Mouse (Mus musculus) lung, embryonic 14.5 days (tissue): ENCODE measurements around the gene Gm49322. TPM values are rescaled to one million over a fixed set of nuclear protein-coding genes. Genes with fewer than 3 reads are reported as not detected.

Experiments used
- ATAC-seq: fragments of 200-750 bp; cut with Nextera tagmentation; 2 replicates; pipeline ENCODE4 v1.8.0; 2017; ENCODE audit warnings: mild to moderate bottlenecking, moderate TSS enrichment, moderate library complexity; ENCODE audit not compliant: insufficient read depth
- DNase-seq: peaks from one replicate; pipeline ENCODE4 v3.0.0-alpha.2; 2015
- H3K27ac ChIP-seq: fragments of 300-500 bp; sonication (generic); 2 replicates; pipeline ENCODE4 v1.5.1; 2014; ENCODE audit warnings: low read depth, mild to moderate bottlenecking, moderate library complexity
- H3K27me3 ChIP-seq: fragments of 300-500 bp; sonication (generic); 2 replicates; pipeline ENCODE4 v1.6.1; 2014; ENCODE audit warnings: low read length, control low read depth; ENCODE audit not compliant: insufficient read depth
- H3K36me3 ChIP-seq: fragments of 300-500 bp; sonication (generic); 2 replicates; pipeline ENCODE4 v1.6.1; 2014; ENCODE audit warnings: control low read depth; ENCODE audit not compliant: insufficient read depth
- H3K4me1 ChIP-seq: fragments of 300-500 bp; sonication (generic); 2 replicates; pipeline ENCODE4 v1.6.1; 2014; ENCODE audit warnings: antibody characterized with exemption, control low read depth; ENCODE audit not compliant: insufficient read depth
- H3K4me2 ChIP-seq: fragments of 300-500 bp; sonication (generic); 2 replicates; pipeline ENCODE4 v1.6.1; 2014; ENCODE audit warnings: mild to moderate bottlenecking
- H3K4me3 ChIP-seq: fragments of 300-500 bp; sonication (generic); 2 replicates; pipeline ENCODE4 v1.5.1; 2014; ENCODE audit warnings: low read depth, low read length
- H3K9ac ChIP-seq: fragments of 300-500 bp; sonication (generic); 2 replicates; pipeline ENCODE4 v1.6.1; 2014
- H3K9me3 ChIP-seq: fragments of 300-500 bp; sonication (generic); 2 replicates; pipeline ENCODE4 v1.6.1; 2016; ENCODE audit warnings: low read depth, low read length, control low read depth
- CTCF ChIP-seq: IDR thresholded peaks from 2 replicates; pipeline ENCODE4 v1.5.1; 2016; ENCODE audit warnings: antibody characterized with exemption, low read depth
- WGBS: fragments of 180-500 bp; shearing (Covaris S2); extraction: QIAGEN DNeasy Blood & Tissue Kit; methylation state at CpG from one replicate; pipeline ENCODE4 v1.1.7; 2014; 5-methylcytosine and 5-hydroxymethylcytosine counted together
- polyA plus RNA-seq: library from polyadenylated mRNA; unstranded; fragments of >200 nt; fragmentation: Nextera tagmentation; extraction: Ambion mirVana; gene quantifications from 2 replicates; pipeline ENCODE4 v1.2.1, GENCODE M21; 2014

Gm49322 gene
- polyA plus RNA-seq, 1 experiment from 2014 or later: 3.1 TPM

- Histone ChIP-seq H3K27ac (no peak overlapping the region), H3K4me2 (peak overlapping the region; percentile 76), H3K36me3 (no peaks in the 10 kb centered on the region), H3K4me3 (peak overlapping the region; percentile 87), H3K9ac (peak overlapping the region; percentile 69), H3K4me1 (peaks cover 22% of the 10 kb centered on the region), H3K27me3 (no peaks in the 10 kb centered on the region), H3K9me3 (no peaks in the 10 kb centered on the region)
- TF ChIP-seq CTCF: no peak
- no peak for DNase-seq
- 9% methylated on average over 17 of the region's 17 CpGs for WGBS
- no peak for ATAC-seq
These were observed 29.9 kb upstream of the Gm49322 start for GRCm38 (mm10) chr10:80575925-80576324.

- Histone ChIP-seq H3K27me3 (no peaks in the 10 kb centered on the region), H3K9ac (peak overlapping the region; percentile 69), H3K4me3 (peak overlapping the region; percentile 87), H3K36me3 (no peaks in the 10 kb centered on the region), H3K27ac (peak overlapping the region; percentile 95), H3K4me2 (peak overlapping the region; percentile 76), H3K4me1 (peaks cover 16% of the 10 kb centered on the region), H3K9me3 (no peaks in the 10 kb centered on the region)
- DNase-seq: peak; percentile 76
- WGBS: under 1% methylated on average over 92 of the region's 96 CpGs
- TF ChIP-seq CTCF: 0 out of 2 replicates have a peak, but pooled peaks have one; percentile 2
- peak; percentile 5 for ATAC-seq
These were observed 29.2 kb upstream of the Gm49322 start for GRCm38 (mm10) chr10:80576351-80577194.

- ATAC-seq (peak; percentile 79), DNase-seq (peak; percentile 98)
- peak within 1 kb of the TSS; percentile 76 for H3K4me2 ChIP-seq
- peak within 1 kb of the TSS; percentile 87 for H3K4me3 ChIP-seq
- no peak for TF ChIP-seq CTCF
- H3K4me1 ChIP-seq: peaks cover 15% of the 10 kb centered on the region
- H3K9ac ChIP-seq: peak within 1 kb of the TSS; percentile 69
- H3K36me3 ChIP-seq: peaks cover 3% of the 10 kb centered on the region; the same call in 1 of the 2 replicates
- no peaks in the 10 kb centered on the region for H3K27me3 ChIP-seq
- no peaks in the 10 kb centered on the region for H3K9me3 ChIP-seq
- H3K27ac ChIP-seq: peak within 1 kb of the TSS; percentile 95
- under 1% methylated on average over 95 of the region's 97 CpGs for WGBS
These were observed 28.4 kb upstream of the Gm49322 start, which contains the start of gene Klf16 for GRCm38 (mm10) chr10:80577195-80578130. Gene Klf16 (minus strand): TSS chr10:80577321.

GRCm38 (mm10) chr10:80578131-80578750 is 27.6 kb upstream of the Gm49322 start:
- Histone ChIP-seq H3K4me1 (peaks cover 15% of the 10 kb centered on the region), H3K9me3 (no peaks in the 10 kb centered on the region), H3K4me3 (peak overlapping the region; percentile 87), H3K27ac (peak overlapping the region; percentile 95), H3K27me3 (no peaks in the 10 kb centered on the region), H3K36me3 (peaks cover 9% of the 10 kb centered on the region), H3K4me2 (peak overlapping the region; percentile 76), H3K9ac (peak overlapping the region; percentile 43)
- ATAC-seq: peak; percentile 66
- under 1% methylated on average over 29 of the region's 29 CpGs for WGBS
- DNase-seq: peak; percentile 90
- TF ChIP-seq CTCF: peak; percentile 93

GRCm38 (mm10) chr10:80578911-80579310 is 26.9 kb upstream of the Gm49322 start:
- 9% methylated on average over 8 of the region's 8 CpGs for WGBS

GRCm38 (mm10) chr10:80583047-80583446 is 22.8 kb upstream of the Gm49322 start:
- H3K27me3 ChIP-seq: no peaks in the 10 kb centered on the region
- no peaks in the 10 kb centered on the region for H3K9me3 ChIP-seq
- no peak for TF ChIP-seq CTCF
- no peak overlapping the region for H3K9ac ChIP-seq
- H3K36me3 ChIP-seq: peaks cover 40% of the 10 kb centered on the region
- WGBS: 85% methylated on average over 5 of the region's 5 CpGs
- no peak for DNase-seq
- 0 out of 2 replicates have a peak, but pooled peaks cover 3% of the 10 kb centered on the region for H3K4me1 ChIP-seq
- no peak overlapping the region for H3K4me3 ChIP-seq
- ATAC-seq: no peak
- H3K27ac ChIP-seq: no peak overlapping the region
- no peak overlapping the region for H3K4me2 ChIP-seq

More at GRCm38 (mm10) chr10:80578911-80579310, 26.9 kb upstream of the Gm49322 start:
- peak overlapping the region; percentile 87 for H3K4me3 ChIP-seq
- no peaks in the 10 kb centered on the region for H3K9me3 ChIP-seq
- DNase-seq (peak; percentile 78), ATAC-seq (no peak)
- peak overlapping the region; percentile 76 for H3K4me2 ChIP-seq
- peak; percentile 67 for TF ChIP-seq CTCF
- H3K4me1 ChIP-seq: peaks cover 12% of the 10 kb centered on the region
- peak overlapping the region; percentile 95; the same call in 1 of the 2 replicates for H3K27ac ChIP-seq
- H3K36me3 ChIP-seq: peaks cover 16% of the 10 kb centered on the region
- peak overlapping the region; percentile 43 for H3K9ac ChIP-seq
- H3K27me3 ChIP-seq: no peaks in the 10 kb centered on the region
